Mouse (Mus musculus) limb, embryonic 14.5 days (tissue): Measurements from ENCODE around the gene Sh2b1. TPM values are rescaled to one million over a fixed set of nuclear protein-coding genes. Genes with fewer than 3 reads are reported as not detected.

Experiments used
- ATAC-seq: fragments of 200-750 bp; cut with Nextera tagmentation; 2 replicates; pipeline ENCODE4 v1.8.0; 2017; ENCODE audit warnings: low read depth, moderate number of reproducible peaks, moderate TSS enrichment; ENCODE audit not compliant: low FRiP score
- DNase-seq: peaks from one replicate; pipeline ENCODE4 v3.0.0-alpha.2; 2015; ENCODE audit warnings: low spot score
- H3K27ac ChIP-seq: fragments of 300-500 bp; sonication (generic); replicated peaks from 2 replicates; pipeline ENCODE4 v1.5.1; 2014; ENCODE audit warnings: low read depth, mild to moderate bottlenecking, low read length, moderate library complexity, mixed read lengths
- H3K27me3 ChIP-seq: fragments of 300-500 bp; sonication (generic); 2 replicates; pipeline ENCODE4 v1.6.1; 2014; ENCODE audit warnings: low read length, mixed read lengths; ENCODE audit not compliant: control insufficient read depth, insufficient read depth
- H3K36me3 ChIP-seq: fragments of 300-500 bp; sonication (generic); 2 replicates; pipeline ENCODE4 v1.6.1; 2014; ENCODE audit warnings: mild to moderate bottlenecking, low read length, moderate library complexity, mixed read lengths; ENCODE audit not compliant: control insufficient read depth, insufficient read depth
- H3K4me1 ChIP-seq: fragments of 300-500 bp; sonication (generic); 2 replicates; pipeline ENCODE4 v1.6.1; 2014; ENCODE audit warnings: antibody characterized with exemption, low read length, mixed read lengths; ENCODE audit not compliant: control insufficient read depth, insufficient read depth
- H3K4me2 ChIP-seq: fragments of 300-500 bp; sonication (generic); replicated peaks from 2 replicates; pipeline ENCODE4 v1.6.1; 2014; ENCODE audit warnings: low read depth, mild to moderate bottlenecking, low read length, moderate library complexity; ENCODE audit not compliant: severe bottlenecking
- H3K4me3 ChIP-seq: fragments of 300-500 bp; sonication (generic); replicated peaks from 2 replicates; pipeline ENCODE4 v1.5.1; 2014; ENCODE audit warnings: low read length
- H3K9ac ChIP-seq: fragments of 300-500 bp; sonication (generic); 2 replicates; pipeline ENCODE4 v1.6.1; 2014; ENCODE audit warnings: mild to moderate bottlenecking, low read depth, low read length, moderate library complexity; ENCODE audit not compliant: severe bottlenecking
- H3K9me3 ChIP-seq: fragments of 300-500 bp; sonication (generic); 2 replicates; pipeline ENCODE4 v1.6.1; 2016; ENCODE audit warnings: low read length; ENCODE audit not compliant: control insufficient read depth
- POLR2A ChIP-seq: fragments of 200-500 bp; IDR thresholded peaks from 2 replicates; pipeline ENCODE4 v1.8.0; 2012; ENCODE audit warnings: inconsistent platforms, mild to moderate bottlenecking, moderate library complexity, borderline replicate concordance; ENCODE audit not compliant: insufficient read depth, insufficient read length; ENCODE audit errors: extremely low read depth
- WGBS: fragments of 180-500 bp; shearing (Covaris S2); extraction: QIAGEN DNeasy Blood & Tissue Kit; methylation state at CpG from one replicate; pipeline ENCODE4 v1.1.7; 2014; 5-methylcytosine and 5-hydroxymethylcytosine counted together
- polyA plus RNA-seq, 2 experiments: library from polyadenylated mRNA; depleted of rRNA in 1 of 2; stranded (reverse) in 1 of 2; unstranded in 1 of 2; fragments of >200 nt; fragmentation: Nextera tagmentation in 1 of 2; extraction: Ambion mirVana in 1 of 2; gene quantifications; 2 replicates each; pipeline versions ENCODE4 v1.2.1 to v1.2.3; 2012 to 2014

Gene Sh2b1
- polyA plus RNA-seq, 2 experiments = 50.2 to 83.3 TPM

DNA sequence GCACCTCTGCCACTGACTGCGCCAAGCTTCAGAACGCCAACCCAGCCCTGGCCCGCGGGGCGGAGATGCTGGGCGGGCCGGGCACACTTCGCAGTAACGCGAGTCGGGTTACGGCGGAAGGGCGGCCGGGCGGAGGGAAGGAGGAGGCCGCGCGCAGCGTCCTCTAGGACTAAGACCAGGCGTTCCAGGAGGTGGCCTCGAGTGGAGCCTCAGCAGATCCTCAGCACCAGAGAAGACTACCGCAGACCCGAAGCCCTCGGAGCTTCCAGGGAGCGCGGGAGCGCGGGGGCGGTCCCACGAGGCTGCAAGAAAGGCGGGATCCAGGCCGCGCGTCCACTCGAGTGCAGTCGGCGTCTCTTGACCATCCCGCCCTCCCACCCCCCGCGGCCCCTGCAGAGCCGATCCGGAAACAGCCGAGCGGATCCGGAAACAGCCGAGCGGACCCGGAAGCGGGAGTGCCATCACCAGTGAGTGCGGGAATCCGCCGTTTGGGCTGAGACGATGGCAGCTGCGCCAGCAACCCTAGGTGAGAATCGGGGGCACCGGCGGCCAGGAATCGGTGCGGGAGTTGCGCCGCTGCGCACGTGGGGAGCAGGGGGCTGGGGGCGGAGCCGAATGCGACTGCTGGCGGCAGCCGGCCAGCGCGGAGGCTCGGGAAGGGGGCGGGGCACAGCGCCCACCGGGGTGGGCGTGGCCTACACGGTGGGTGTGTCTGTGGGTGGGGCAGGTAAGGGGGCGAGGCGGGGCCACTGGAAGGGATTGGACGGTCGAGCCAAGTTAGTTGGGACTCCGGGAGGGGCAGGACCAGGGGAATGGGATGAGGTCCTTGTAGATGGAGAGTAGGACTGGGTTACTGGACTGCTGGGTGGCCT lies 46.4 kb downstream of the Sh2b1 start, which contains the start of gene Rabep2:
TSS of gene Rabep2 (plus strand) at position 129 of the 872 bp plus-strand sequence.
- peak; percentile 95 for ATAC-seq
- peak; percentile 88 for DNase-seq
- TF ChIP-seq POLR2A = 0 out of 2 replicates have a peak, but pooled peaks have one; percentile 80
- WGBS = under 1% methylated on average over 54 of the region's 82 CpGs
- H3K36me3 ChIP-seq = peaks cover 17% of the 10 kb centered on the region
- H3K27me3 ChIP-seq = no peaks in the 10 kb centered on the region
- peak within 1 kb of the TSS; percentile 73 for H3K4me3 ChIP-seq
- peaks cover 13% of the 10 kb centered on the region for H3K4me1 ChIP-seq
- H3K9ac ChIP-seq = peak within 1 kb of the TSS; percentile 80
- peak within 1 kb of the TSS; percentile 79 for H3K4me2 ChIP-seq
- H3K27ac ChIP-seq = peak within 1 kb of the TSS; percentile 91
- H3K9me3 ChIP-seq = no peaks in the 10 kb centered on the region

- no peaks in the 10 kb centered on the region for H3K27me3 ChIP-seq
- H3K4me2 ChIP-seq = peak overlapping the region; percentile 79
- ATAC-seq = no peak
- H3K4me1 ChIP-seq = peaks cover 13% of the 10 kb centered on the region
- no peaks in the 10 kb centered on the region for H3K9me3 ChIP-seq
- TF ChIP-seq POLR2A = no peak
- DNase-seq = no peak
- H3K9ac ChIP-seq = peak overlapping the region; percentile 80
- 17% methylated on average over 4 of the region's 4 CpGs for WGBS
- H3K4me3 ChIP-seq = peak overlapping the region; percentile 73
- H3K27ac ChIP-seq = peak overlapping the region; percentile 91
- peaks cover 14% of the 10 kb centered on the region for H3K36me3 ChIP-seq
Measured at GRCm38 (mm10) chr7:126428154-126428553, 47.1 kb downstream of the Sh2b1 start.

DNA sequence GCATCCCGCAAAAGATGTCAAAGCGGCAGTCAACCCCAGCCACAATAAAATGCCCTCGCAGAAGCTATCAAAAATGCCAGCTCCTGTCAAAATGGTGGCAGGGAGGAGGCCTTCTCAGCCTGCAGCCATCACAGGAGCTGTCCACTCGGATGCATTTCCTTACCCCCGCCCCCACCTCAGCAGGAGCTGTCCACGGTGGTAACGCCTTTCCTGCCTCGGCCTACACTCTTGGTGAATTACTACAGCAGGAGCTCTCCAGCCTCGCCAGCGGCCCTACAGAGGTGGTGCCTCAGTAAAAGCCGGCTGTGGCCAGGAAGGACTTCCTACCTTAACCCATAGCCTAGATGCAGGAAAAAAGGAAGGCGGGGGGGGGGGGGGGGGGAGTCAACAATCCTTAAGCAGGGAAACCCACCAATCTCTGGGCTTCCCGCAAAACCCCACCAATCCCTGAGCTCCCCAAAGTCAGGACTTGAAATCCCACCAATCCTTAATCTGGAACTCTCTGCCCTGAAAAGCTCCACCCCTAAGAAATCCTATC lies 47.8 kb downstream of the Sh2b1 start:
- Histone ChIP-seq H3K9ac (no peak overlapping the region), H3K9me3 (no peaks in the 10 kb centered on the region), H3K4me2 (peak overlapping the region; percentile 79; the same call in 1 of the 2 replicates), H3K36me3 (peaks cover 9% of the 10 kb centered on the region), H3K27ac (no peak overlapping the region; the same call in 1 of the 2 replicates), H3K4me3 (no peak overlapping the region), H3K27me3 (no peaks in the 10 kb centered on the region), H3K4me1 (peaks cover 13% of the 10 kb centered on the region)
- DNase-seq (no peak), ATAC-seq (no peak)
- no peak for TF ChIP-seq POLR2A
- WGBS = 48% methylated on average over 12 of the region's 13 CpGs

- Histone ChIP-seq H3K36me3 (no peaks in the 10 kb centered on the region), H3K27me3 (no peaks in the 10 kb centered on the region), H3K9ac (no peak overlapping the region), H3K4me3 (no peak overlapping the region), H3K27ac (no peak overlapping the region), H3K9me3 (no peaks in the 10 kb centered on the region), H3K4me1 (peaks cover 8% of the 10 kb centered on the region), H3K4me2 (no peak overlapping the region)
- 75% methylated on average over 6 of the region's 6 CpGs for WGBS
- no peak for DNase-seq
- no peak for ATAC-seq
- no peak for TF ChIP-seq POLR2A
Measured at GRCm38 (mm10) chr7:126424161-126424560, 51.1 kb downstream of the Sh2b1 start.

GRCm38 (mm10) chr7:126421756-126422155 lies 53.5 kb downstream of the Sh2b1 start:
- no peaks in the 10 kb centered on the region for H3K36me3 ChIP-seq
- TF ChIP-seq POLR2A = no peak
- no peaks in the 10 kb centered on the region for H3K4me1 ChIP-seq
- no peak for ATAC-seq
- H3K27ac ChIP-seq = no peak overlapping the region
- no peaks in the 10 kb centered on the region for H3K9me3 ChIP-seq
- no peak overlapping the region for H3K4me2 ChIP-seq
- WGBS = 88% methylated on average over 5 of the region's 5 CpGs
- no peaks in the 10 kb centered on the region for H3K27me3 ChIP-seq
- no peak for DNase-seq
- H3K9ac ChIP-seq = no peak overlapping the region
- no peak overlapping the region for H3K4me3 ChIP-seq
